Mouse (Mus musculus): Measurements from ENCODE around the gene Cnbd2.

DNA sequence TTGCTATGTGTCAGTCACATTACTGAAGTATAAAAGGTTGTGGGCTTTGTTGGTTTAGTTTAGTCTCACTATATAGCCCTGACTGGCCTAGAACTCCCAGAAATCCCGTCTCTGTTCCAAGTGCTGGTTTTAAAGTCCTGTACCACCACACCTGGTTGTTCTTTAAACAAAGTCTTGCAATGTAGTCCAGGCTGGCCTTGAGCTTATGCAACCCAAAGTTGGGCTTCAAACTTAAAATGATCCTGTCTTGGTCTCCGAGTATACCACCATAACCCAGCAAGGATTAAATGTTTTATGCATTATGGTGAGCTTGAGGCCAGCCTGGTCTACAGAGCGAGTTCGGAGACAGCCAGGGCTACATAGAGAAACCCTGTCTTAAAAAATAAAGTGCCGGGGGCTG is 2.2 kb upstream of the Cnbd2 start:
- TF ChIP-seq TAL1 (IDR thresholded peaks at IDR 0.05; ENCODE audit: low read length) = no peak
- TF ChIP-seq GATA1 (IDR thresholded peaks at IDR 0.05; ENCODE audit: low read length) = no peak

Data from erythroblast, embryonic 14.5 days (primary cell).